Mouse (Mus musculus) neural tube, embryonic 14.5 days (tissue): ENCODE measurements around the gene Wnt11. TPM values are rescaled to one million over a fixed set of nuclear protein-coding genes. Genes with fewer than 3 reads are reported as not detected.
A peak's percentile ranks its signal among the peaks of the same experiment; 100 is the strongest.

Experiments
- ATAC-seq: fragments of 200-750 bp; cut with Nextera tagmentation; 2 replicates; pipeline ENCODE4 v1.8.0; 2017; ENCODE audit warnings: low read depth, mild to moderate bottlenecking, moderate TSS enrichment, moderate library complexity
- H3K27ac ChIP-seq: fragments of 300-500 bp; sonication (generic); 2 replicates; pipeline ENCODE4 v1.5.1; 2014; ENCODE audit warnings: low read depth, mild to moderate bottlenecking, control low read depth, low read length, moderate library complexity, mixed read lengths
- H3K27me3 ChIP-seq: fragments of 300-500 bp; sonication (generic); 2 replicates; pipeline ENCODE4 v1.6.1; 2014; ENCODE audit warnings: low read length; ENCODE audit not compliant: control insufficient read depth, insufficient read depth
- H3K36me3 ChIP-seq: fragments of 300-500 bp; sonication (generic); 2 replicates; pipeline ENCODE4 v1.6.1; 2014; ENCODE audit warnings: low read length, mixed read lengths; ENCODE audit not compliant: control insufficient read depth, insufficient read depth
- H3K4me1 ChIP-seq: fragments of 300-500 bp; sonication (generic); 2 replicates; pipeline ENCODE4 v1.6.1; 2014; ENCODE audit warnings: low read length; ENCODE audit not compliant: control insufficient read depth, insufficient read depth
- H3K4me2 ChIP-seq: fragments of 300-500 bp; sonication (generic); 2 replicates; pipeline ENCODE4 v1.6.1; 2014; ENCODE audit warnings: mild to moderate bottlenecking, low read depth, low read length, control low read depth
- H3K4me3 ChIP-seq: fragments of 300-500 bp; sonication (generic); 2 replicates; pipeline ENCODE4 v1.5.1; 2014; ENCODE audit warnings: low read depth, low read length, control low read depth, mixed read lengths
- H3K9ac ChIP-seq: fragments of 300-500 bp; sonication (generic); replicated peaks from 2 replicates; pipeline ENCODE4 v1.6.1; 2014; ENCODE audit warnings: low read depth, mild to moderate bottlenecking, control low read depth, low read length, mixed read lengths
- H3K9me3 ChIP-seq: fragments of 300-500 bp; sonication (generic); 2 replicates; pipeline ENCODE4 v1.6.1; 2016; ENCODE audit warnings: low read length; ENCODE audit not compliant: control insufficient read depth
- WGBS: fragments of 180-500 bp; shearing (Covaris S2); extraction: QIAGEN DNeasy Blood & Tissue Kit; methylation state at CpG from one replicate; pipeline ENCODE4 v1.1.7; 2014; 5-methylcytosine and 5-hydroxymethylcytosine counted together
- polyA plus RNA-seq: library from polyadenylated mRNA; unstranded; fragments of >200 nt; fragmentation: Nextera tagmentation; extraction: Ambion mirVana; gene quantifications from 2 replicates; pipeline ENCODE4 v1.2.1, GENCODE M21; 2014

The Wnt11 gene
- polyA plus RNA-seq, 1 experiment from 2014 or later, result 1.0 TPM

DNA sequence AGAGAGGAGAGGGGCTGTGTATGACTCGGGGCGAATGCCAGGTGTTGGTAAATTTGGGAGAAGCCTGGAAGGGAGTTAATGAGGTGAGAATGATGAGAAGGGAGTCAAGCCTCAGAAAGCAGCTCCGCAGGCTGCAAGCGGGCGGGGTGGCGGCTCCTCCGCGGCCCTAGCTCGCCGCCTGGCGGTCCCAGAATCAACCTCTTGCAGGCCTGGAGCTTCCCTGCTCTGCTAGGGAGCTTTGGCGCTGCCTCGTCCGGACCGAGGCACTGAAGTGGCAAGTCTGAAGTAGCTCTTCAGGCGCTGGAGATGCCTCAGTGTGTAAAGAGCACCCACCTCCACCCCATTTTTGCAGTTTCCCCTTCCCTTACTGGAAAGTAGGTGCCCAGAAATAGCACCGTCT is 3.0 kb downstream of the Wnt11 start:
- peak; percentile 81 for ATAC-seq
- no peak overlapping the region for H3K27ac ChIP-seq
- H3K4me3 ChIP-seq, result 0 out of 2 replicates have a peak overlapping the region, but pooled peaks have one; percentile 45
- H3K36me3 ChIP-seq, result no peaks in the 10 kb centered on the region
- H3K4me2 ChIP-seq, result peak overlapping the region; percentile 90; the same call in 1 of the 2 replicates
- H3K9ac ChIP-seq, result no peak overlapping the region
- peaks cover 16% of the 10 kb centered on the region for H3K4me1 ChIP-seq
- under 1% methylated on average over 17 of the region's 17 CpGs for WGBS
- no peaks in the 10 kb centered on the region for H3K9me3 ChIP-seq
- H3K27me3 ChIP-seq, result peaks cover 58% of the 10 kb centered on the region

DNA sequence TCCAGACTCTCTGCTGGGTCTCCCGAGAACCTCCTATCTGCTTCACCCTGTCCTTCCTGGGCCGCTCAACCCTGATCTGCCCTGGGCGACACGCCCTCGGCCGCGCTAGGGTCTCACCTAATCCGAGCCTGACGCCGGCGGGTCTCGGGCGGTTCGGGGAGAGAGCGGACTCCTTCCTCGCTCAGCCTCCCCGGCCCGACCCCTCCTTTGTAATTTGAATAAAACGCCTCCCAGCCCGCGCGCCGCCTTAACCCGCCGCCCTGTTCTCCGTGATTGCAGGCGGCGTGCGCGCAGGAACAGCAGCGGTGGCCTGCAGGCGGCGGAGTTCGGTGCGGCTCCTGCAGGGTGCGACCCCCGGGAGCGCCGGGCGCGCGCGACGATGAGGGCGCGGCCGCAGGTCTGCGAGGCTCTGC is 3.8 kb downstream of the Wnt11 start:
- Histone ChIP-seq H3K27me3 (peaks cover 51% of the 10 kb centered on the region), H3K9me3 (no peaks in the 10 kb centered on the region), H3K4me2 (peak overlapping the region; percentile 90), H3K4me1 (peaks cover 18% of the 10 kb centered on the region), H3K36me3 (no peaks in the 10 kb centered on the region), H3K4me3 (peak overlapping the region; percentile 45), H3K9ac (peak overlapping the region; percentile 54; the same call in 1 of the 2 replicates), H3K27ac (no peak overlapping the region)
- ATAC-seq, result peak; percentile 41
- WGBS, result under 1% methylated on average over 48 of the region's 48 CpGs

DNA sequence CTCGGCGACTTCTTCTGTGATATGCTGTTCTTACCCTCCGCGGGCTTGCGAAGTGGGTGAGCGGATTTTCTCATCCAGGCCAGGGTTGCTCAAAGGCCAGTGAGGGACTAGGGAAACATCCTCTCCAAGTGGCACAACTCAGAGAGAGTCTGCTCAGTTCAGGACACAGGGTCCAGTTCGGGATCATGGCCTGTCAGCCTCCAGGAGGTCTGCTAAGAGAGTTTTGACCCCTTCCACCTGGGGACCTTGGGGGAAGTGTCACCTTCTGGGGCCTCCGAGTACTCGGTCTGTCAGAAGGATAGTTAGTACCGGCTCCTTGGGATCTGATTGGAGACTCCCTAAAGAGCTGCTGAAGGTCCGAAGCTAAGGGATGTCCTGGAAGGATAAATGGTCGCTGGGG is 4.4 kb downstream of the Wnt11 start:
- Histone ChIP-seq H3K9me3 (no peaks in the 10 kb centered on the region), H3K4me1 (peaks cover 19% of the 10 kb centered on the region), H3K27me3 (peaks cover 50% of the 10 kb centered on the region), H3K36me3 (no peaks in the 10 kb centered on the region), H3K9ac (no peak overlapping the region), H3K27ac (no peak overlapping the region), H3K4me2 (peak overlapping the region; percentile 90), H3K4me3 (peak overlapping the region; percentile 45)
- ATAC-seq, result no peak
- WGBS, result 1% methylated on average over 12 of the region's 12 CpGs

DNA sequence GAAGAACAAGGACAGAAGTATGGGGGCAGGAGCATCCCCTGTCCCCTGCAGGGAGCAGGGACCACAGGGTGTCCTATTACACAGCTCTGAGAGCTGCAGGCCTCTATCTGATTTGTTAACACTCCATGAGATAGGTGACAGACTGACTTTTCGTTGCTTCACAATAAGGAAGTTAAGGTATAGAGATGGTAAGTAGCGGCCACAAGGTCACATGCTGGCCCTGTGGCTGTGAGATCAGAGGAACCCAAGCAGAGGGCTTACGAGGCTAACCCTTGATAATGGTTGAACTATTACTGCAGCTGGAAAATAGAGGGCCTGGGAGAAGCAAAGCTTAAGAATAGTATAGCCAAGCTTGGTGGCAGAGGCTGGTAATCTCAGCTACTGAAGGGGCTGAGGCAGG is 5.9 kb downstream of the Wnt11 start:
- H3K4me1 ChIP-seq, result peaks cover 12% of the 10 kb centered on the region
- H3K27ac ChIP-seq, result no peak overlapping the region
- H3K36me3 ChIP-seq, result no peaks in the 10 kb centered on the region
- no peak overlapping the region for H3K4me2 ChIP-seq
- no peak overlapping the region for H3K9ac ChIP-seq
- no peaks in the 10 kb centered on the region for H3K9me3 ChIP-seq
- no peak for ATAC-seq
- no peak overlapping the region for H3K4me3 ChIP-seq
- peaks cover 40% of the 10 kb centered on the region for H3K27me3 ChIP-seq
- 33% methylated on average over 3 of the region's 3 CpGs for WGBS

DNA sequence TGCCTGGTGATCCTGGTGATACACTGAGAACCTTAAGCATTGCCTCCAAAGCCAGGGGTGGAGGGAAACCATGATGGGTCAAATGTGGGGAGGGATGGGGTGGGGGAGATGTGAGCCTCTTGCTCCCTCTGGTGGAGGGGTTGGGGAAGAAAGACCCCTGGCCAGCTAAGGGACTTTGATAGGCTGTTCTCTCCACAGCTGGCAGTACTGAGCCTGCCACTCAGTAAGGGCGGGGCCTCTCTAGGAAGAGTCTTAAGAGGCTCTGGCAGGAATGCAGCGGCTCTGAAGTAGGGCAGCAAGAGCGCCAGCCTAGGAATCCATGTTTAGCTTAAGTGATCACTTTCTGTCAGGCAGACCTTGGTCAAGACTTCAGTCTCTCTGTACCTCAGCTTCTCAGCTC is 6.9 kb downstream of the Wnt11 start:
- WGBS, result 39% methylated on average over 3 of the region's 3 CpGs
- peaks cover 32% of the 10 kb centered on the region for H3K27me3 ChIP-seq
- peaks cover 6% of the 10 kb centered on the region; the same call in 1 of the 2 replicates for H3K4me1 ChIP-seq

DNA sequence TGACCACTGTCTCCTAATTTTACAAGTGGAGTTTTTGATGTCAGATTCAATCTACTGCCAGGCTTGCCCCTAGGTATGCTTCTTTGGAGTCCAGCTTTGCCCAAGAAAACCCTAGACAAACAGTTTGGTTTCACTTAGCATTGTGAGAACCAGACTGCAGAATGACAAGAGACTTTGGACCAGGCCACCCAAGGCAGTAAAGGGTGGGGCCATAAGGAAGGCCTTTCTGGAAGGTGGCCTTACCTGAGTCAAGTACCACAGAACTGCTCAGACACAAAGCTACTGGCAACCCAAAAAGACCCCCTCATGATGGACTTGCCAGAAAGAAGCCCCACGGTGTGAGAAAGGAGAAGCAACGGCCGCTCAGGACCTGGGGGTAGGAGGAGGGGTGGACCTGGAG is 8.1 kb downstream of the Wnt11 start:
- H3K4me2 ChIP-seq, result no peak overlapping the region
- ATAC-seq, result no peak
- 85% methylated on average over 3 of the region's 3 CpGs for WGBS
- H3K9ac ChIP-seq, result no peak overlapping the region
- peaks cover 6% of the 10 kb centered on the region; the same call in 1 of the 2 replicates for H3K4me1 ChIP-seq
- H3K36me3 ChIP-seq, result no peaks in the 10 kb centered on the region
- no peak overlapping the region for H3K27ac ChIP-seq
- peaks cover 30% of the 10 kb centered on the region for H3K27me3 ChIP-seq
- H3K9me3 ChIP-seq, result no peaks in the 10 kb centered on the region
- H3K4me3 ChIP-seq, result no peak overlapping the region

More for the DNA sequence above, 6.9 kb downstream of the Wnt11 start:
- Histone ChIP-seq H3K36me3 (no peaks in the 10 kb centered on the region), H3K4me2 (no peak overlapping the region), H3K27ac (no peak overlapping the region), H3K4me3 (no peak overlapping the region), H3K9me3 (no peaks in the 10 kb centered on the region), H3K9ac (no peak overlapping the region)
- no peak for ATAC-seq

DNA sequence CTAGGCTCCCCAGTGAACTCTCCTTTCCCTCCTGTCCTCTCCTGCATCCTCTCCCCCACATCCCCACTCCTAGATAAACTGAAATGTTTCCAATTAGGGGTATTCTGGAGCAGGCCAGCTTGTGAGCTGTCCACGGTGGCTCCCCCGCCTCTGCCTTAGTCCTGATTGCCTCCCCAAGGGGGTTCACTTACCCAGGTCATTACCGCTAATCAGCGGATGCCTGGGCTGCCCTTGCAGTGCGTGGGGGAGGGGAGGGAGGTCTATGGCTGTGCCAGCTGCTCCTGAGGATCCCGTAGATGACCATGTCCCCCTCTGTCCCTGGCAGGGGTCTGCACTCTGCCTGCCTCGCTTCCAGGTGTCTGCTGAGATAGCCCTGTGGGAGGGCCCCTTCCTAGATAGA is 8.7 kb downstream of the Wnt11 start:
- ATAC-seq, result no peak
- Histone ChIP-seq H3K4me2 (no peak overlapping the region), H3K36me3 (no peaks in the 10 kb centered on the region), H3K4me1 (peaks cover 4% of the 10 kb centered on the region; the same call in 1 of the 2 replicates), H3K27me3 (peaks cover 29% of the 10 kb centered on the region), H3K27ac (no peak overlapping the region), H3K9ac (no peak overlapping the region), H3K4me3 (no peak overlapping the region), H3K9me3 (no peaks in the 10 kb centered on the region)
- 15% methylated on average over 7 of the region's 7 CpGs for WGBS

DNA sequence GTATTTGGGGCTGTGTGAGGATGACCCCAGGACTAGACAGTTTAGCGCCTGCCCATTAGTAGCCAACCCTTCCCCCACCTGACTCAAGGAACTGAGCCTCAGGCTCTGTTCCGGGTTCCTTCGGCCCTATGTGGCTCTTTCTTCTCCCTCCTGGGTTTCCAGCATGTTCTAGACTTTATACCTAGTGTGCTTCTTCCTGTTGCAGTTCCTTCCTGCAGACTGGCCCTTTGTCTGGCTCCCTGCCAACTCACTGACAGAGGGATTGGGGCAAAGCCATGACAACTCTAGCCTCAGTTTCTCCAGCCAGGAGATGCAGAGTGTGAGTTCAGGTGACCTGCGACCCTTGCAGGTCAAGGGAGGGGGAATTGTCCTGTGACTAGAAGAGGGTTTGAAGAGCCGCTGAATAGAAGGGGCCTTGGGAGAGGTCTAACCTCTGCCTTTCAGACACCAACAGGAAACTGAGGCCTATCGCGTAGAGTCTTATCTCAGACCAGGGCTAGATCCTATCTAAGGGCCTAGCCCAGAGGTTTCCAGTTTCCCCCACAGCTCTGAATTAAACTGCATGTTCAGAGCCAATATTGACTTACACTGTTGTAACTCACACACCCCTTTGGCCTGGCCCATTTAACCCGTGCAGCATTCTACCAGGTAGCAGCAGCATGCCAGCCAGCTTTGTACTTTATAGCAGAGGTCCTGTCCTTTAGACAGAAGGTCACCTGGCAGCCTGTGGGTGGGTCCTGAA is 14.2 kb downstream of the Wnt11 start:
- ATAC-seq, result no peak

DNA sequence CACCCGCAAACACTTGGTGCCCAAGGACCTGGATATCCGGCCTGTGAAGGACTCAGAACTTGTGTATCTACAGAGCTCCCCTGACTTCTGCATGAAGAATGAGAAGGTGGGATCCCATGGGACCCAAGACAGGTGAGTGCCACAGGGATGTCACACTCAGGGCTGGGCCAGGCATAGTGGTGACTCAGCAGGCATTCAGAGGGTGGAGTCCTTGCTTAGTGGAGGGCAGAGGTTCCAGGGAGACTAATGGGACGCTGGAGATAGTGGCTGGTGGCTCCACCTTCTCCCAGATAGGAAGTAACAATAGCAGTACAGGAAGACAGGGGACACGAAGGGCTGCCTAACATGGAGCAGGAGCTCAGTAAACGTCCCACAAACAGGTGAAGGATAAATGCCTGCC is 15.5 kb downstream of the Wnt11 start:
- H3K4me2 ChIP-seq, result no peak overlapping the region
- H3K27me3 ChIP-seq, result no peaks in the 10 kb centered on the region
- no peak overlapping the region for H3K9ac ChIP-seq
- 88% methylated on average over 5 of the region's 5 CpGs for WGBS
- H3K27ac ChIP-seq, result no peak overlapping the region
- no peak overlapping the region for H3K4me3 ChIP-seq
- H3K9me3 ChIP-seq, result no peaks in the 10 kb centered on the region
- no peaks in the 10 kb centered on the region for H3K4me1 ChIP-seq
- no peaks in the 10 kb centered on the region for H3K36me3 ChIP-seq
- no peak for ATAC-seq

More for the DNA sequence above, 14.2 kb downstream of the Wnt11 start:
- H3K36me3 ChIP-seq, result no peaks in the 10 kb centered on the region
- no peaks in the 10 kb centered on the region for H3K9me3 ChIP-seq
- H3K4me1 ChIP-seq, result no peaks in the 10 kb centered on the region
- H3K4me3 ChIP-seq, result no peak overlapping the region
- no peak overlapping the region for H3K9ac ChIP-seq
- 90% methylated on average over 8 of the region's 8 CpGs for WGBS
- H3K4me2 ChIP-seq, result no peak overlapping the region
- no peak overlapping the region for H3K27ac ChIP-seq
- no peaks in the 10 kb centered on the region for H3K27me3 ChIP-seq
